Mouse (Mus musculus) midbrain, embryonic 11.5 days (tissue): ENCODE measurements at regions not wholly inside any gene's neighbourhood (a gene's known extent, or its start where the extent isn't known, plus 50 kb on each side); places are given as distances from the start of the nearest gene placed in this dataset.

Experiments used
- ATAC-seq: fragments of 200-750 bp; cut with Nextera tagmentation; 2 replicates; pipeline ENCODE4 v1.8.0; 2017; ENCODE audit warnings: moderate TSS enrichment, moderate library complexity; ENCODE audit not compliant: low FRiP score
- DNase-seq: peaks from one replicate; pipeline ENCODE4 v3.0.0; 2015; ENCODE audit warnings: low spot score; ENCODE audit errors: missing footprints
- H3K27ac ChIP-seq: fragments of 300-500 bp; sonication (generic); 2 replicates; pipeline ENCODE4 v1.5.1; 2014; ENCODE audit warnings: low read depth, low read length
- H3K27me3 ChIP-seq: fragments of 300-500 bp; sonication (generic); 2 replicates; pipeline ENCODE4 v1.6.1; 2014; ENCODE audit warnings: mild to moderate bottlenecking, low read length, moderate library complexity, mixed read lengths; ENCODE audit not compliant: control insufficient read depth, insufficient read depth
- H3K36me3 ChIP-seq: fragments of 300-500 bp; sonication (generic); 2 replicates; pipeline ENCODE4 v1.6.1; 2014; ENCODE audit warnings: mild to moderate bottlenecking, low read length, moderate library complexity, mixed read lengths; ENCODE audit not compliant: control insufficient read depth, insufficient read depth
- H3K4me1 ChIP-seq: fragments of 300-500 bp; sonication (generic); 2 replicates; pipeline ENCODE4 v1.6.1; 2014; ENCODE audit warnings: low read length; ENCODE audit not compliant: control insufficient read depth, insufficient read depth
- H3K4me2 ChIP-seq: fragments of 300-500 bp; sonication (generic); 2 replicates; pipeline ENCODE4 v1.6.1; 2014; ENCODE audit warnings: mild to moderate bottlenecking, moderate library complexity
- H3K4me3 ChIP-seq: fragments of 300-500 bp; sonication (generic); 2 replicates; pipeline ENCODE4 v1.5.1; 2014; ENCODE audit warnings: low read depth, low read length
- H3K9ac ChIP-seq: fragments of 300-500 bp; sonication (generic); 2 replicates; pipeline ENCODE4 v1.6.1; 2014; ENCODE audit warnings: low read length
- H3K9me3 ChIP-seq: fragments of 300-500 bp; sonication (generic); 2 replicates; pipeline ENCODE4 v1.6.1; 2016; ENCODE audit warnings: low read length; ENCODE audit not compliant: control insufficient read depth
- WGBS: fragments of 180-500 bp; shearing (Covaris S2); extraction: QIAGEN DNeasy Blood & Tissue Kit; methylation state at CpG from one replicate; pipeline ENCODE4 v1.1.7; 2014; 5-methylcytosine and 5-hydroxymethylcytosine counted together

DNA sequence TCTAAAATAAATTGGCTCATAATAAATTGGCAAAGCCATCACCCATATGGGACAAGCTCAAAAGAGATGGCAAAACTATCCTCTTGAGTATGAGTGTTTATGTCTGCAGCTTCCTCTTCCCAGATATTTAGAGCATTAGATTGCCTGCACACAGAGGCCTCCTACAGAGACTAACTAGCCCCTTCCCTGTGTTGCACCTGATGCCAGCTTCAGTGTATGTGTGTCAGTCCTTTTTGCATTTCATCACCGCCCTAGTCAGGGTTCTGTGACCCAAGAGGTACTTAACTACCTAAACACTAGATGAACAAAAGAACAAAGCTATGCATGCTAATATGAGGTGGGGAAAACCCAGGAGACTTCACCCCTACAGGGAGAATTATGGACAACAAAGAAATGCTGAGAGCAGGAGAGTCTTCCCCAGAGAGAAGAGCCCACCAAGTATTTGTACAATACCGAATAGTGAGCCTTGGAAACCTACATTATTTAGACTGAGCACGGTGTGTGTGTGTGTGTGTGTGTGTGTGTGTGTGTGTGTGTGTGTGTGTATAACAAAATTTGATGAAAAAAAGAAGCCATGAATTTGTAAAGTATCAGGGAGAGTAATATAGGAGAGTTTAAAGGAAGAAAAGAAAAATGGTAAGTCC is 62.5 kb downstream of the Speer2 start:
- H3K27ac ChIP-seq: no peak overlapping the region
- H3K9ac ChIP-seq: no peak overlapping the region
- H3K4me3 ChIP-seq: no peak overlapping the region
- ATAC-seq: peak; percentile 44; the same call in 1 of the 2 replicates
- 65% methylated on average over 3 of the region's 3 CpGs for WGBS
- H3K9me3 ChIP-seq: no peaks in the 10 kb centered on the region
- no peaks in the 10 kb centered on the region for H3K36me3 ChIP-seq
- DNase-seq: no peak
- no peak overlapping the region for H3K4me2 ChIP-seq
- no peaks in the 10 kb centered on the region for H3K27me3 ChIP-seq
- H3K4me1 ChIP-seq: no peaks in the 10 kb centered on the region

DNA sequence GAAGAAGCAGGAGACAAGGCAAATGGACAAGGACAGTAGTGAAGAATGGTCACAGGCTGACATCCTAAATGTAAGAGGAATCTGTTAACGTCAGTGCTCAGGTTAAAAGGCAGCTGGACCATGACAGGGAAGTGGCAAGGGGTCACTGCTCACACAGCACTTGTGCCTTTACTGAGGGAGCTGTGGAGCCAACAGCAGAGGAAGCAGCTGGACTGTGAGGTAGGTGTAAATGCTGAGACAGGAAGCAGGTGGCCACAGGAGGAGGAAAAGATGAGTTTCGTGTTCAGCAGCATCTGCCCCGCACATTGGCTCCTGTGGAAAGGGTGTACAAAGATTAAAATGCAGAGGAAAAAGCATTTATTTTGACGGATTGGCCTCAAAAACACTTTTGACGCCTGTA is 67.2 kb downstream of the Speer2 start:
- Histone ChIP-seq H3K4me1 (no peaks in the 10 kb centered on the region), H3K4me2 (no peak overlapping the region), H3K36me3 (no peaks in the 10 kb centered on the region), H3K27ac (no peak overlapping the region), H3K9ac (no peak overlapping the region), H3K27me3 (no peaks in the 10 kb centered on the region), H3K9me3 (no peaks in the 10 kb centered on the region), H3K4me3 (no peak overlapping the region)
- no peak for ATAC-seq
- DNase-seq: no peak
- WGBS: 80% methylated on average over 5 of the region's 5 CpGs

GRCm38 (mm10) chr16:69790671-69791070 is 72.9 kb downstream of the Speer2 start:
- ATAC-seq: no peak
- H3K27ac ChIP-seq: no peak overlapping the region
- 78% methylated on average over 1 of the region's 1 CpGs for WGBS

GRCm38 (mm10) chr16:69770768-69771167 is 92.8 kb downstream of the Speer2 start:
- no peak overlapping the region for H3K27ac ChIP-seq
- H3K4me1 ChIP-seq: no peaks in the 10 kb centered on the region
- H3K36me3 ChIP-seq: no peaks in the 10 kb centered on the region
- no peak overlapping the region for H3K4me2 ChIP-seq
- DNase-seq (no peak), ATAC-seq (no peak)
- H3K9me3 ChIP-seq: no peaks in the 10 kb centered on the region
- no peak overlapping the region for H3K4me3 ChIP-seq
- WGBS: 97% methylated on average over 1 of the region's 1 CpGs
- H3K27me3 ChIP-seq: no peaks in the 10 kb centered on the region
- no peak overlapping the region for H3K9ac ChIP-seq

More at GRCm38 (mm10) chr16:69790671-69791070, 72.9 kb downstream of the Speer2 start:
- Histone ChIP-seq H3K9ac (no peak overlapping the region), H3K9me3 (no peaks in the 10 kb centered on the region), H3K36me3 (no peaks in the 10 kb centered on the region), H3K4me2 (no peak overlapping the region), H3K27me3 (no peaks in the 10 kb centered on the region), H3K4me3 (no peak overlapping the region), H3K4me1 (no peaks in the 10 kb centered on the region)
- no peak for DNase-seq
